Mouse (Mus musculus): Measurements from ENCODE around the gene Gm1123. TPM values are rescaled to one million over a fixed set of nuclear protein-coding genes. Genes with fewer than 3 reads are reported as not detected.

Gm1123 gene
- polyA plus RNA-seq, 1 experiment from 2014 or later, result not detected

Other genes with a start within 250 kb of the Gm1123 start
- not detected in 2 replicates for gene Prr23a1, start 193.2 kb downstream of the Gm1123 start, polyA plus RNA-seq (2016; fragmentation: Nextera tagmentation; extraction: Ambion mirVana)
- gene Prr23a2, start 179.2 kb downstream of the Gm1123 start, polyA plus RNA-seq (2016; fragmentation: Nextera tagmentation; extraction: Ambion mirVana), result not detected in 2 replicates
- gene Prr23a3, start 170.9 kb downstream of the Gm1123 start, polyA plus RNA-seq (2016; fragmentation: Nextera tagmentation; extraction: Ambion mirVana), result 0.24 TPM in 1 of 2 replicates, not detected in the other
- gene 7420426K07Rik, start 132.6 kb downstream of the Gm1123 start, polyA plus RNA-seq (2016; fragmentation: Nextera tagmentation; extraction: Ambion mirVana), result not detected in 2 replicates
- gene Foxl2, start 80.4 kb downstream of the Gm1123 start, polyA plus RNA-seq (2016; fragmentation: Nextera tagmentation; extraction: Ambion mirVana), result 11.0 and 14.3 TPM in 2 replicates
- gene Faim, start 49.3 kb downstream of the Gm1123 start, polyA plus RNA-seq (2016; fragmentation: Nextera tagmentation; extraction: Ambion mirVana), result 55.2 and 56.3 TPM in 2 replicates
- 2.0 and 2.5 TPM in 2 replicates for gene Pik3cb, start 104.9 kb upstream of the Gm1123 start, polyA plus RNA-seq (2016; fragmentation: Nextera tagmentation; extraction: Ambion mirVana)
- not detected in 2 replicates for gene Faiml, start 201.5 kb upstream of the Gm1123 start, polyA plus RNA-seq (2016; fragmentation: Nextera tagmentation; extraction: Ambion mirVana)
- 49.1 and 51.4 TPM in 2 replicates for gene Cep70, start 207.7 kb upstream of the Gm1123 start, polyA plus RNA-seq (2016; fragmentation: Nextera tagmentation; extraction: Ambion mirVana)